ENCODE assay signal across 9 mouse cellular contexts in the genomic region with DNA sequence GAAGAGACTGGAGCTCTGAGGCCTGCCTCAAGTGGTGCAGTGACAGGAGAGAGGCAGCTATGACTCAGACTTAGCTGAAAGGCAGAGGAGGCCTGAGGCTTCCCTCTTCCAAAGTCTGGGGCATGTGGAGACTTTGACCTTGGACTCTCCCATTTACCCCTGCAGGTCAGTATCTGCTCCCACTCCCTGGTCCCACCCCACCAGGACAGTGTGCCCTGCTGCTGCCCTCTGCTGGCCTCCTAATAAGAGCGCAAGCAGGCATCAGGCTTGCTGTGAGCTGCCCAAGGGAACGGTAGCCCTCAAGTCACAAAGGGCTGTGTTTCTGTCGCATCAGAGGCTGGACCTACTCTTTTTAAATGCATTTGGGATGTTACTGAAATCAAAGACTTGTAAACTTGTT. TPM values are rescaled to one million over a fixed set of nuclear protein-coding genes. Genes with fewer than 3 reads are reported as not detected.
DNase-seq lines count a peak whose midpoint lies in the region; ATAC-seq and TF ChIP-seq lines count a peak whose summit lies in the region.
"Had no signal": no experiment of that assay in that cellular context is flagged by ENCODE, and none has a peak within 500 bp of the region (broad histone marks: within the 10 kb centered on the region; RNA-seq: fewer than 3 reads in every experiment).

No protein-coding gene starts in this region.

- intact Hi-C loops in left cerebral cortex, postnatal 36 days (cut with DNase I): loop anchor here (10.0 kb wide), 1 partner anchor 192 kb away; a partner anchor contains a TSS

- no peaks in the 10 kb centered on the region for H3K36me3 ChIP-seq in forebrain, embryonic 14.5 days (ENCODE audit: control insufficient read depth, insufficient read depth, low read length)
- H3K36me3 ChIP-seq in forebrain, embryonic 13.5 days (ENCODE audit: poor library complexity, severe bottlenecking): no peaks in the 10 kb centered on the region
- H3K36me3 ChIP-seq in midbrain, embryonic 11.5 days (ENCODE audit: control insufficient read depth, insufficient read depth, low read length): no peaks in the 10 kb centered on the region
- H3K36me3 ChIP-seq in midbrain, embryonic 15.5 days (replicated peaks): no peaks in the 10 kb centered on the region
- no peaks in the 10 kb centered on the region for H3K36me3 ChIP-seq in limb, embryonic 11.5 days (ENCODE audit: control insufficient read depth, insufficient read depth, low read length)
- no peaks in the 10 kb centered on the region for H3K36me3 ChIP-seq in stomach, postnatal 0 days (ENCODE audit: control insufficient read depth, insufficient read depth, low read length)

- DNase-seq in forebrain, embryonic 14.5 days (ENCODE audit: low spot score): peak; percentile 29
- DNase-seq in midbrain, embryonic 11.5 days (ENCODE audit: low spot score, missing footprints): peak; percentile 89
- DNase-seq in limb, embryonic 11.5 days (ENCODE audit: low spot score): peak; percentile 65
- DNase-seq in stomach, postnatal 0 days (ENCODE audit: low spot score): peak; percentile 65
- DNase-seq in left cerebral cortex, postnatal 36 days (ENCODE audit: low spot score in 2 of 2): no peak

- no peak overlapping the region for H3K9ac ChIP-seq in forebrain, embryonic 14.5 days (ENCODE audit: low read length)
- no peak overlapping the region for H3K9ac ChIP-seq in forebrain, embryonic 13.5 days
- H3K9ac ChIP-seq in midbrain, embryonic 11.5 days (ENCODE audit: low read length): no peak overlapping the region
- H3K9ac ChIP-seq in midbrain, embryonic 15.5 days: no peak overlapping the region
- no peak overlapping the region for H3K9ac ChIP-seq in limb, embryonic 11.5 days (ENCODE audit: low read length)
- H3K9ac ChIP-seq in stomach, postnatal 0 days (ENCODE audit: low read length): no peak overlapping the region

- peaks cover 10% of the 10 kb centered on the region; the same call in 1 of the 2 replicates for H3K27me3 ChIP-seq in forebrain, embryonic 14.5 days (replicated peaks; ENCODE audit: control insufficient read depth, insufficient read depth, low read length)
- H3K27me3 ChIP-seq in forebrain, embryonic 13.5 days: peaks cover 35% of the 10 kb centered on the region
- H3K27me3 ChIP-seq in midbrain, embryonic 11.5 days (ENCODE audit: control insufficient read depth, insufficient read depth, low read length): peaks cover 14% of the 10 kb centered on the region
- peaks cover 4% of the 10 kb centered on the region for H3K27me3 ChIP-seq in midbrain, embryonic 15.5 days (replicated peaks)
- peaks cover 7% of the 10 kb centered on the region; the same call in 1 of the 2 replicates for H3K27me3 ChIP-seq in limb, embryonic 11.5 days (ENCODE audit: control insufficient read depth, insufficient read depth, low read length)
- no peaks in the 10 kb centered on the region for H3K27me3 ChIP-seq in stomach, postnatal 0 days (ENCODE audit: control insufficient read depth, insufficient read depth, low read length)

- H3K9me3 ChIP-seq in forebrain, embryonic 14.5 days (replicated peaks; ENCODE audit: control insufficient read depth, low read length): no peaks in the 10 kb centered on the region
- H3K9me3 ChIP-seq in forebrain, embryonic 13.5 days (replicated peaks): no peaks in the 10 kb centered on the region
- no peaks in the 10 kb centered on the region for H3K9me3 ChIP-seq in midbrain, embryonic 11.5 days (ENCODE audit: control insufficient read depth, low read length)
- no peaks in the 10 kb centered on the region for H3K9me3 ChIP-seq in midbrain, embryonic 15.5 days
- no peaks in the 10 kb centered on the region for H3K9me3 ChIP-seq in limb, embryonic 11.5 days (ENCODE audit: control insufficient read depth, low read length)
- H3K9me3 ChIP-seq in stomach, postnatal 0 days (ENCODE audit: control insufficient read depth, low read length): no peaks in the 10 kb centered on the region

- H3K4me1 ChIP-seq in forebrain, embryonic 14.5 days (ENCODE audit: control insufficient read depth, insufficient read depth, low read length): peaks cover 4% of the 10 kb centered on the region; the same call in 1 of the 2 replicates
- peaks cover 12% of the 10 kb centered on the region for H3K4me1 ChIP-seq in forebrain, embryonic 13.5 days
- peaks cover 4% of the 10 kb centered on the region for H3K4me1 ChIP-seq in midbrain, embryonic 11.5 days (ENCODE audit: control insufficient read depth, insufficient read depth, low read length)
- peaks cover 14% of the 10 kb centered on the region for H3K4me1 ChIP-seq in midbrain, embryonic 15.5 days
- H3K4me1 ChIP-seq in bone marrow, adult 2 months (ENCODE audit: control insufficient read depth, insufficient read depth, low read length): peaks cover 2% of the 10 kb centered on the region; the same call in 1 of the 2 replicates
- H3K4me1 ChIP-seq in limb, embryonic 11.5 days (ENCODE audit: control insufficient read depth, insufficient read depth, low read length): peaks cover 3% of the 10 kb centered on the region; the same call in 1 of the 2 replicates
- no peaks in the 10 kb centered on the region for H3K4me1 ChIP-seq in stomach, postnatal 0 days (replicated peaks; ENCODE audit: control insufficient read depth, insufficient read depth)

- no peak for ATAC-seq in forebrain, embryonic 14.5 days
- no peak for ATAC-seq in forebrain, embryonic 13.5 days
- no peak for ATAC-seq in midbrain, embryonic 11.5 days (ENCODE audit: low FRiP score)
- no peak for ATAC-seq in midbrain, embryonic 15.5 days (replicated peaks)
- ATAC-seq in limb, embryonic 11.5 days (ENCODE audit: insufficient number of reproducible peaks, low FRiP score, low TSS enrichment, low read depth): no peak
- ATAC-seq in stomach, postnatal 0 days (ENCODE audit: low FRiP score, low TSS enrichment): no peak

- WGBS in forebrain, embryonic 14.5 days: 15% methylated on average over 3 of the region's 3 CpGs
- 14% methylated on average over 3 of the region's 3 CpGs for WGBS in forebrain, embryonic 13.5 days
- 20% methylated on average over 3 of the region's 3 CpGs for WGBS in midbrain, embryonic 11.5 days
- 16% methylated on average over 3 of the region's 3 CpGs for WGBS in midbrain, embryonic 15.5 days
- WGBS in bone marrow, adult 2 months: 23% methylated on average over 3 of the region's 3 CpGs
- 17% methylated on average over 3 of the region's 3 CpGs for WGBS in limb, embryonic 11.5 days
- WGBS in stomach, postnatal 0 days: 21% methylated on average over 3 of the region's 3 CpGs

- no peak for TF ChIP-seq EP300 in stomach, postnatal 0 days (optimal IDR thresholded peaks at IDR 0.05)

- no peak overlapping the region for H3K4me2 ChIP-seq in forebrain, embryonic 14.5 days (ENCODE audit: low read length)
- no peak overlapping the region for H3K4me2 ChIP-seq in forebrain, embryonic 13.5 days
- H3K4me2 ChIP-seq in midbrain, embryonic 11.5 days: no peak overlapping the region
- no peak overlapping the region for H3K4me2 ChIP-seq in midbrain, embryonic 15.5 days
- no peak overlapping the region for H3K4me2 ChIP-seq in limb, embryonic 11.5 days (ENCODE audit: low read depth, severe bottlenecking)
- H3K4me2 ChIP-seq in stomach, postnatal 0 days (replicated peaks; ENCODE audit: low read depth): no peak overlapping the region

- peak; percentile 78 for TF ChIP-seq CTCF in bone marrow, adult 2 months (IDR thresholded peaks at IDR 0.05; ENCODE audit: control insufficient read depth, insufficient read depth, low read length)
- peak; percentile 84 for TF ChIP-seq CTCF in stomach, postnatal 0 days (IDR thresholded peaks at IDR 0.05; ENCODE audit: low read depth)

- no peak overlapping the region for H3K4me3 ChIP-seq in forebrain, embryonic 14.5 days (ENCODE audit: low read depth, low read length)
- no peak overlapping the region for H3K4me3 ChIP-seq in forebrain, embryonic 13.5 days
- no peak overlapping the region for H3K4me3 ChIP-seq in midbrain, embryonic 11.5 days (ENCODE audit: low read depth, low read length)
- H3K4me3 ChIP-seq in midbrain, embryonic 15.5 days: no peak overlapping the region
- no peak overlapping the region for H3K4me3 ChIP-seq in bone marrow, adult 2 months (replicated peaks; ENCODE audit: control insufficient read depth, low read depth, low read length)
- no peak overlapping the region for H3K4me3 ChIP-seq in limb, embryonic 11.5 days (ENCODE audit: low read depth, low read length)
- no peak overlapping the region for H3K4me3 ChIP-seq in stomach, postnatal 0 days (ENCODE audit: low read depth, low read length)

- no peak for TF ChIP-seq POLR2A in bone marrow, adult 2 months (IDR thresholded peaks at IDR 0.05; ENCODE audit: borderline replicate concordance, control insufficient read depth, low read depth, low read length)

- no peak overlapping the region for H3K27ac ChIP-seq in forebrain, embryonic 14.5 days (ENCODE audit: low read depth, low read length)
- no peak overlapping the region for H3K27ac ChIP-seq in forebrain, embryonic 13.5 days
- no peak overlapping the region for H3K27ac ChIP-seq in midbrain, embryonic 11.5 days (ENCODE audit: low read depth, low read length)
- H3K27ac ChIP-seq in midbrain, embryonic 15.5 days: no peak overlapping the region
- H3K27ac ChIP-seq in bone marrow, adult 2 months (ENCODE audit: control insufficient read depth, insufficient read depth, low read depth, low read length, poor library complexity): no peak overlapping the region
- no peak overlapping the region for H3K27ac ChIP-seq in limb, embryonic 11.5 days (replicated peaks; ENCODE audit: low read depth, low read length)
- H3K27ac ChIP-seq in stomach, postnatal 0 days (replicated peaks): no peak overlapping the region

RNA-seq across cellular contexts. Expression of a gene that starts 14.2 kb away (rescaled TPM):
- polyA plus RNA-seq in forebrain, embryonic 14.5 days (2014; fragmentation: Nextera tagmentation; extraction: Ambion mirVana): not detected in 2 replicates
- not detected in 2 replicates for polyA plus RNA-seq in forebrain, embryonic 13.5 days (2015; fragmentation: Nextera tagmentation; extraction: Ambion mirVana)
- polyA plus RNA-seq in midbrain, embryonic 11.5 days (2014; fragmentation: Nextera tagmentation; extraction: Ambion mirVana): not detected in 2 replicates
- polyA plus RNA-seq in midbrain, embryonic 15.5 days (2015; fragmentation: Nextera tagmentation; extraction: Ambion mirVana): 0.17 and 0.22 TPM in 2 replicates
- not detected in 2 replicates for polyA plus RNA-seq in bone marrow, adult 2 months (2011; ENCODE audit: insufficient read depth, insufficient read length, low replicate concordance, missing spikeins)
- polyA plus RNA-seq in limb, embryonic 11.5 days (2014; fragmentation: Nextera tagmentation; extraction: Ambion mirVana): not detected in 2 replicates
- not detected in 2 replicates for polyA plus RNA-seq in stomach, postnatal 0 days (2015; fragmentation: Nextera tagmentation; extraction: Ambion mirVana)
- total RNA-seq in left cerebral cortex, postnatal 36 days (2021): not detected
- polyA plus RNA-seq: heart, embryonic 14.5 days had no signal

RNA-seq across cellular contexts. Expression of a gene that starts 16.2 kb away (rescaled TPM):
- 9.1 and 11.3 TPM in 2 replicates for polyA plus RNA-seq in forebrain, embryonic 14.5 days (2014; fragmentation: Nextera tagmentation; extraction: Ambion mirVana)
- polyA plus RNA-seq in forebrain, embryonic 13.5 days (2015; fragmentation: Nextera tagmentation; extraction: Ambion mirVana): 19.2 and 22.0 TPM in 2 replicates
- 9.9 and 10.5 TPM in 2 replicates for polyA plus RNA-seq in midbrain, embryonic 11.5 days (2014; fragmentation: Nextera tagmentation; extraction: Ambion mirVana)
- 33.6 and 40.1 TPM in 2 replicates for polyA plus RNA-seq in midbrain, embryonic 15.5 days (2015; fragmentation: Nextera tagmentation; extraction: Ambion mirVana)
- polyA plus RNA-seq in bone marrow, adult 2 months (2011; ENCODE audit: insufficient read depth, insufficient read length, low replicate concordance, missing spikeins): 39.2 and 39.8 TPM in 2 replicates
- 9.6 and 12.0 TPM in 2 replicates for polyA plus RNA-seq in limb, embryonic 11.5 days (2014; fragmentation: Nextera tagmentation; extraction: Ambion mirVana)
- 39.9 and 42.0 TPM in 2 replicates for polyA plus RNA-seq in stomach, postnatal 0 days (2015; fragmentation: Nextera tagmentation; extraction: Ambion mirVana)
- 10 to 100 TPM; 27.9 to 32.0 TPM for total RNA-seq in left cerebral cortex, postnatal 36 days (2021)

Comparison
In these comparisons a context has a peak if more than half of its experiments do, and no peak if none do; other contexts are left out.
1. DNase-seq: peak in forebrain, embryonic 14.5 days (single experiment), midbrain, embryonic 11.5 days (single experiment), limb, embryonic 11.5 days (single experiment) and stomach, postnatal 0 days (single experiment); none in left cerebral cortex, postnatal 36 days (0 of 2).